Mouse (Mus musculus): ENCODE results near the gene Il15. TPM values are rescaled to one million over a fixed set of nuclear protein-coding genes. Genes with fewer than 3 reads are reported as not detected.

The Il15 gene
- polyA plus RNA-seq (2015; fragmentation: Nextera tagmentation; extraction: Ambion mirVana), result 0.68 and 1.00 TPM in 2 replicates

DNA sequence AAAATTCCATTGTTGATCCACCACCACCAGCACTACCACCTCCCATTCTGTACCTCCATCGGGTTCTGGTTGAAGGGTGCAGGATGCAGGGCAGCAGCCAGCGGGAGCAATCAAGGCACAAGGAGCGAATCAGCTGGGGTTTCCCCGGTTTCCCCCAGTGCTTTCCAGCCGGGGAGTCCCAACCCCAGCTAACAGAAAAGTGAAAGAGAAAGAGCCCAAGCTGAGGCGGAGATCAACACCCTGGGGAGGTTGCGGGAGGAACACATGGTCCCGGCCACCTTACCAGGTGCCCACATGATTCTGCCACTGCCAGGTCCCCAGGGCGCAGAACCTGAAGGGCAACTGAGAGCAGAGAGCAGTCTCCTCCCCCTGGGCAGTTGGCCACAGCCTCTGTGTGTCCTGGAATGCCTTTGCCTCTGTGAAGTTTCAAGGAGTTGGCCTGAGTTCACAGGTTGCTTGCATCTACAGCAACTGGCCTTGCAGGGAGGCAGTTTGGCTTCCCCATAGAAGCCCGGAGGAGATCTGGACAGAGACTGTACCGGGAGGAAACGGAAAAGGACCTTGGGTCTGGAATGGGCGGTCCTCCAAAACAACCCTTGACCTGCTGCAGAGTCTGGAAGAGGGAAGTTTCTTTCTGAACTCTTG is at the start of gene Il15:
Gene Il15 (minus strand): TSS at position 537 of the 645 bp plus-strand sequence.
- peaks cover 17% of the 10 kb centered on the region for H3K4me1 ChIP-seq (replicated peaks)
- peak within 1 kb of the TSS; percentile 58 for H3K4me2 ChIP-seq
- peak; percentile 57; the same call in 1 of the 2 replicates for ATAC-seq (ENCODE audit: low FRiP score)
- no peaks in the 10 kb centered on the region for H3K9me3 ChIP-seq
- peak within 1 kb of the TSS; percentile 35; the same call in 1 of the 2 replicates for H3K9ac ChIP-seq
- no peaks in the 10 kb centered on the region for H3K36me3 ChIP-seq
- no peak within 1 kb of the TSS for H3K27ac ChIP-seq
- H3K4me3 ChIP-seq, result peak within 1 kb of the TSS; percentile 38
- 13% methylated on average over 13 of the region's 13 CpGs for WGBS
- H3K27me3 ChIP-seq, result peaks cover 11% of the 10 kb centered on the region; the same call in 1 of the 2 replicates

DNA sequence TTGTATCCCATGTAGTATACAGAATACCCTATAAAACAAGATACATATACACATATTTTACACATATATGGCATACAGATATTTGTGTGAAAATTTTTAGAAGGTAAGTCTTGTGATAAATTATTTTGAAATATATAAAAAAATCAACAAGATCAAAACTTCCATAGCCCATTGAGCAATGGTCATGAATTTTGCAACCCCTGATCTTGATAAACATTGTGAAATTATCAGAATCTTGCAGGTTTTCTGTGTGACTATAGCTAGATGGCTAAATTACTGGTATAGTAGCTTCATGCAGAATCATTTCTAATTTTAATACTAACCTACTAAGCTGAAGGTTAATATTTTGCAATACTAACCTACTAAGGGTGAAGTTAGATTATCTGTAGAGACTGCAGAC is 41.9 kb upstream of the Il15 start:
- H3K4me2 ChIP-seq, result no peak overlapping the region
- no peaks in the 10 kb centered on the region for H3K4me1 ChIP-seq (replicated peaks)
- H3K36me3 ChIP-seq, result no peaks in the 10 kb centered on the region
- ATAC-seq (ENCODE audit: low FRiP score), result no peak
- no peak overlapping the region for H3K27ac ChIP-seq
- H3K9me3 ChIP-seq, result no peaks in the 10 kb centered on the region
- H3K4me3 ChIP-seq, result no peak overlapping the region
- H3K9ac ChIP-seq, result no peak overlapping the region
- no peaks in the 10 kb centered on the region for H3K27me3 ChIP-seq

DNA sequence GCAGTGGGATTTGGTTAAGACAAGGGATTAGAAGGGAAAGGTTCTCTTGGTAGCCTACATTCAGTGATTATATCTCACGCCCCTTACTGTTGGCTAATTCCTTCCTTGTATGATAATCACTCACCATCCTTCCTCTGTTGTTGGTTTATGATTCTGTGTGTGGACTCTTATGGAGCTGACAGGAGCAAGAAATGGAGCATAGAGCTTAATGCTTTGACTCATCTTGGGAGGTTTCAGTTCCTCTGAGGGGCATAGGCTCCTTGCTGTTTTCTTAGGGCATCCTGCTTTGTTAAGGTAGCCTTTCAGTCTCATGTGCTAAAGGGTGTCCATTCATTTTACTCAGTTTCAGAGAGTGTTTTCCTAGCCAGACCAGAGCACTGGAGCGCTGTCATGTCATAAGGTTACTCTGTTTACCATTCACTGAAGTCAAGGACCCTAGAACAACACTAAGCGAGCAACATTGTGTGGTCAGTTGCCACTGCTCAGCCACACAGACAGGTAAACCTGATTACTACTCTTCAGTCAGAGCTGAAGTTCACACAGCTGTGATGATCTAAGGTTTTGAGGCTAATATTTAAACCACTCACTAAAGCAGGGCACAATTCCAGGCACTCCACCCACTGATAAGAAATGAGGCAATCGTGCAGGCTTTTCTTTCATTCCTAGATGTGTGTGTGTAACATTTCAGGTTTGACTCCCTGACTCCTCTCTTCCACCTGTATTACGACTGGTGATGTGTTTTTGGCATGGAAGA is 13.7 kb upstream of the Il15 start:
- 89% methylated on average over 5 of the region's 5 CpGs for WGBS
- no peak for ATAC-seq (ENCODE audit: low FRiP score)

DNA sequence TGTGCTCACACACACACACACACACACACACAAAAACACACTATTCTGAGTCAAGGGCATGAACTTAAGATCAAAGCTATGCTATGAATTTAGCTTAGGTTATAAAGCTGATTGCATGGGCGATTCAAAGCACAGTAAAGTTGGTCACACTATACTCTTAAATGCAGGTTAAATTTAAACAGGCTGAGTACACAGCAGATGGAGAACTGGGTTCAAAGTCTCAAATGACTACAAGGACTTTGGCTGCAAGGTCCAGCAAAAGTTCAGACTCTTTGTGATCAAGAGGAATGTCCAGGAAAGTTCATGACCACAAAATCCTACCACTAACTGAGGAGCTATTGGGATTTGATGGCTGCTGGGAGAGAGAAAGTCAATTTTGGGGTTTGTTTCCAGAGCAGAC is 12.5 kb upstream of the Il15 start:
- H3K36me3 ChIP-seq, result no peaks in the 10 kb centered on the region
- no peaks in the 10 kb centered on the region for H3K27me3 ChIP-seq
- H3K27ac ChIP-seq, result no peak overlapping the region
- ATAC-seq (ENCODE audit: low FRiP score), result no peak
- no peak overlapping the region for H3K4me3 ChIP-seq
- 80% methylated on average over 1 of the region's 1 CpGs for WGBS
- no peak overlapping the region for H3K9ac ChIP-seq
- no peaks in the 10 kb centered on the region for H3K9me3 ChIP-seq
- H3K4me2 ChIP-seq, result no peak overlapping the region
- no peaks in the 10 kb centered on the region for H3K4me1 ChIP-seq (replicated peaks)

More for the DNA sequence above, 13.7 kb upstream of the Il15 start:
- H3K4me1 ChIP-seq (replicated peaks), result no peaks in the 10 kb centered on the region
- no peak overlapping the region for H3K4me2 ChIP-seq
- H3K36me3 ChIP-seq, result no peaks in the 10 kb centered on the region
- H3K9ac ChIP-seq, result no peak overlapping the region
- H3K27me3 ChIP-seq, result no peaks in the 10 kb centered on the region
- no peak overlapping the region for H3K4me3 ChIP-seq
- H3K27ac ChIP-seq, result no peak overlapping the region
- H3K9me3 ChIP-seq, result no peaks in the 10 kb centered on the region

DNA sequence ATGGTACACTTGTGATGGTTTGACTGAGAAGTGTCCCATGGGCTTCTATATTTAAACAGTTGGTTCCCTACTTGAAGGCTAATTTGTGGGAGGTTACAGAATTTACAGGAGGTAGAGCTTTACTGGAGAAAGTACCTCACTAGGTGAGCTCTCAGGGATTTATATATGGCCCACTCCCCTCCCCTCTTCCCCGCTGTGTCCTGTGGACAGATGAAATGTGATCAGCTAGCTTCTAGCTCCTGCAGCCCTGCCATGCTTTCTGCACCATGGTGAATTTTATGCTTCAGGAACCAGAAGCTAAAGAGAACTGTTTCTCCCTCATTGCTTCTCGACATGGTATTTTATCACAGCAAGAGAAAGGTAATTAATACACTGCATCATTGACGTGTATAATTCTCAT is 7.1 kb upstream of the Il15 start:
- no peak overlapping the region for H3K9ac ChIP-seq
- H3K27me3 ChIP-seq, result no peaks in the 10 kb centered on the region

DNA sequence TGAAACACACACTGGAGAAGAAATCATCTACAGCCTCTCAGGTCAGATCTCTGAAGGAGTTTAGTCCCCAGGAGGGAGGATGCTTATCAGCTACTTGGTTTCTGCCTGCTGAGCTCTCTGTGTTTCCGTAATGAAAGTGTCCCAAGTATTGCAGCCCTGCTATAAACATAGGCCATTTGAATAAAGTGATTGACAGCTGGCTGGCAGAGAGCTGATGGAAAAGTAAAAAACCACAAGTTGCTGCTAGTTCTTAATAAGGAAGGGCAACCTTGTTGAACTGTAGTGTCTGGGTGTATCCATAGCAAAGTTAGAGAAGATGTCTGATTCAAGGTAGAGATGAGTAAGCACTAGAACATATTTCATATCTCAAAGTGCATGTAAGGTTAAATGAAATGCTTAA is 4.0 kb upstream of the Il15 start:
- Histone ChIP-seq H3K4me2 (no peak overlapping the region), H3K27me3 (peaks cover 5% of the 10 kb centered on the region; the same call in 1 of the 2 replicates), H3K36me3 (no peaks in the 10 kb centered on the region), H3K4me3 (no peak overlapping the region), H3K27ac (no peak overlapping the region), H3K9me3 (no peaks in the 10 kb centered on the region), H3K4me1 (replicated peaks) (peaks cover 11% of the 10 kb centered on the region), H3K9ac (no peak overlapping the region)
- ATAC-seq (ENCODE audit: low FRiP score), result no peak
- WGBS, result 54% methylated on average over 1 of the region's 1 CpGs

More for the DNA sequence above, 7.1 kb upstream of the Il15 start:
- WGBS, result 63% methylated on average over 3 of the region's 3 CpGs
- Histone ChIP-seq H3K4me3 (no peak overlapping the region), H3K4me2 (no peak overlapping the region), H3K27ac (no peak overlapping the region), H3K4me1 (replicated peaks) (no peaks in the 10 kb centered on the region), H3K36me3 (no peaks in the 10 kb centered on the region), H3K9me3 (no peaks in the 10 kb centered on the region)
- ATAC-seq (ENCODE audit: low FRiP score), result no peak

DNA sequence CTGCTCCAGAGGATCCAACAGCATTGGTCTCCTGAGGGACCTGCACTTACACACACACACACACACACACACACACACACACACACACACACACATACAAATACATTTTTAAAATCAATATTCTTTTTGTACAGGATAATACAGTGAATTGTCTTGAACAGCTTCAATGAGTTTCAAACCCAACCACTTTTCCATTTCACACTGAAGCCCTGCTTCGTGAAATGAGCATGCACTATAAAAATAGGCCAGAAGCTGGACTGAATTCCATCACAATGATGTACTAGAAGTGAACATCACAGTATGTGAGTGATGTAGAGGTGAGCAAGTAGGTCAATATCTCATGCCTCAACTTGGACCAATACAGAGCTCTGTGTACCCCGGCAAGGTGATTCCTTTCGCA is 1.0 kb upstream of the Il15 start:
- no peak for ATAC-seq (ENCODE audit: low FRiP score)
- Histone ChIP-seq H3K27ac (no peak overlapping the region), H3K36me3 (no peaks in the 10 kb centered on the region), H3K9me3 (no peaks in the 10 kb centered on the region), H3K4me2 (no peak overlapping the region), H3K9ac (no peak overlapping the region), H3K4me1 (replicated peaks) (peaks cover 17% of the 10 kb centered on the region), H3K27me3 (peaks cover 11% of the 10 kb centered on the region; the same call in 1 of the 2 replicates), H3K4me3 (no peak overlapping the region)
- 98% methylated on average over 3 of the region's 3 CpGs for WGBS

DNA sequence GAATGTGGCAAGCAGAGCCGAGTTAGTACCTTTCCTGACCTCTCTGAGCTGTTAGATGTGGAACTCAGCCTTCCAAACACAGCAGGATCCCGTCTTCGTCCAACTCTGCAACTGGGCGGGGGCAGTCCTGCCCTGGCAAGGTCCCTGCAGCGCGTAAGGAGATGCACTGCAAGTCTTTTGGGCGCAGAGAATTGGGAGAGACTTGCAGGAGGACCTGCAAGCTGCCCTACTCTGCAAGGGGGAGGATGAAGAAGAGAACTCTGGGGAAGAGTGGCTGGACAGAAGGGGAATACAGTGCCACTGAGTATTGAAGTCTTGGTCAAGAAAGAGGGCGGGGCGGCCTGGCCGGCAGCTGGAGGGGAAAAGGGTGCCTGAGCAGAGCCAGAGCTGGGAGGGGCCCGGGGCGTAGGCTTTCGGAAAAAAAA is 749 bp downstream of the Il15 start:
- Histone ChIP-seq H3K36me3 (no peaks in the 10 kb centered on the region), H3K4me2 (peak overlapping the region; percentile 58), H3K27me3 (peaks cover 11% of the 10 kb centered on the region; the same call in 1 of the 2 replicates), H3K9me3 (no peaks in the 10 kb centered on the region), H3K4me1 (replicated peaks) (peaks cover 17% of the 10 kb centered on the region), H3K27ac (no peak overlapping the region), H3K4me3 (peak overlapping the region; percentile 38), H3K9ac (peak overlapping the region; percentile 35; the same call in 1 of the 2 replicates)
- ATAC-seq (ENCODE audit: low FRiP score), result no peak
- 1% methylated on average over 13 of the region's 13 CpGs for WGBS

DNA sequence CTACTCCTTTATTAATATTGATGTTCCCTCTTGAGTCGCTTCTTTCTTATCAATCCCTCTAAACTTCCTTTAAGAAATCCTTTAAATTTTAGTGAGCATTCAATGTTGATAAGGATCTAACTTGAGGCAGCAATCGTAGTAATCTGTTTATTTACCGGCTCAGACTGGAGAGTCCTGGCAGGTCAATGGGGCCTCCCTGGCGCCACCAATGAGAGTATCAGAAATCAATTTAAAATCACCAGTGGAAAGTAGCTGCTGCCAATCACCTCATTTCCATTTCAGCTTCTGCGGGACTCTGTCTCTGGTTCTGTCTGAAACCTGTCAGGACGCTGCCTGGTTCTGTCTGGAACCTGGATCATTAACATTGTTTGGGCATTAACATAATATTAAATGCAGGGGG is 1.5 kb downstream of the Il15 start:
- Histone ChIP-seq H3K27ac (no peak overlapping the region), H3K4me3 (no peak overlapping the region; the same call in 1 of the 2 replicates), H3K36me3 (no peaks in the 10 kb centered on the region), H3K4me1 (replicated peaks) (peaks cover 17% of the 10 kb centered on the region), H3K9ac (no peak overlapping the region), H3K4me2 (peak overlapping the region; percentile 58), H3K9me3 (no peaks in the 10 kb centered on the region), H3K27me3 (peaks cover 11% of the 10 kb centered on the region; the same call in 1 of the 2 replicates)
- WGBS, result 48% methylated on average over 6 of the region's 6 CpGs
- no peak for ATAC-seq (ENCODE audit: low FRiP score)

DNA sequence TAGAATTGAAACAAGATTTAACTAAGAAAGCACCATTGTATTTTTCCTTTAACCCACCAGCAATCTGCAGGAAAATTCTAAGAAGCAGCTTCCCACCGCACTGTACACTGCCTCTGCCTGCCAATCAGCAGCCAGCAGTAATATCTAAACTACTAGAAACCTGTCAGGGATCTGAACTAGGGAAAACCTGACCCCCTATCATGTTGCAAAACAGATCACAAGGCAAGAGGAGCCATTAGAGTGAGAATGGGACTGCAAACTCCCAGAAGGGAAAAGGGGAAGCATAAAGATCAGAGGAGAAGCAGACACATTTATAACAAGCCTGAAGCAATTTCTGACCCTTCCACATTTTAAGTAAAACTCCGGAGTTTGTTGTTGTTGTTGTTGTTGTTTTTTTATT is 2.0 kb downstream of the Il15 start:
- ATAC-seq (ENCODE audit: low FRiP score), result no peak
- Histone ChIP-seq H3K27ac (no peak overlapping the region), H3K4me3 (no peak overlapping the region), H3K27me3 (peaks cover 11% of the 10 kb centered on the region; the same call in 1 of the 2 replicates), H3K9ac (no peak overlapping the region), H3K4me1 (replicated peaks) (peaks cover 17% of the 10 kb centered on the region), H3K4me2 (no peak overlapping the region), H3K9me3 (no peaks in the 10 kb centered on the region), H3K36me3 (no peaks in the 10 kb centered on the region)
- 70% methylated on average over 2 of the region's 2 CpGs for WGBS

DNA sequence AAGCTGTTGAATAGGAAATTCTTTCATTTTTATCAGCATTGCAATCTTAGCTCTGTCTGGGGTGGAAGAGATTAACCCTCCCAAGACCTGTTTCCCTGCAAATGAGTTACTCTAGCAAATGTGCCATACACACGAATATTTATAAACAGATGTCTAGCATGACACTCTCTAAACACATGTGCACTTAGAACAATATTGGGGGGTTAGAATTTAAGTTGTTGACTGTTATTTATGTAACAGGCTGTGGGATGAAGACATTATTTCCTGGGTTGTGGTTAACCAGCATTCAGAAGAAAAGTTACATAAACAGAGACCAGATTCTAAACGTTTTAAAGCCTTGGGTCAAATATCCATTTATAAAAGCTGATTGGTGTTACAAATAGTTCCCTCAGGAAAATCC is 2.6 kb downstream of the Il15 start:
- 49% methylated on average over 2 of the region's 2 CpGs for WGBS

DNA sequence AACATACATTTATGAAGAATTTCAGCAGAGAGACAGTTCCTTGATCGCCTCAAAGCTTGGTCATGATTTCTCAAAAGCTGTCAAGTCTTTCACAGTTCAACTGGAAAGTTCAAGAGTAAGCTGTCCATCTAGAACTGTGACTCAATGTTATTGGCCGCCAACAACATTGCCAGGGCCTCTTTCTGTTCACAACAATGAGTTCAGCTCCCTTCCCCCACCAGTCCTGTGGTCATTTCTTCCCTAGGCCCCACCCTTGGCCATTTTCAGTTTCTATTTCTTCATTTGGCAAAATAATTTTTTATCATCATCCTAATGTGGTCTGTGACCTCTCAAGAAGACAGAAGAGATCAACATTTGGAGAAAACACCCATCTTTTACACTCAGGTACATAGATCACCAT is 4.5 kb downstream of the Il15 start:
- no peaks in the 10 kb centered on the region for H3K9me3 ChIP-seq
- peaks cover 11% of the 10 kb centered on the region; the same call in 1 of the 2 replicates for H3K27me3 ChIP-seq
- H3K4me2 ChIP-seq, result no peak overlapping the region
- WGBS, result 90% methylated on average over 2 of the region's 2 CpGs
- H3K4me3 ChIP-seq, result no peak overlapping the region
- H3K4me1 ChIP-seq (replicated peaks), result peaks cover 17% of the 10 kb centered on the region
- no peaks in the 10 kb centered on the region for H3K36me3 ChIP-seq
- no peak for ATAC-seq (ENCODE audit: low FRiP score)
- H3K27ac ChIP-seq, result no peak overlapping the region
- H3K9ac ChIP-seq, result no peak overlapping the region

More for the DNA sequence above, 2.6 kb downstream of the Il15 start:
- peaks cover 17% of the 10 kb centered on the region for H3K4me1 ChIP-seq (replicated peaks)
- no peak overlapping the region for H3K9ac ChIP-seq
- no peaks in the 10 kb centered on the region for H3K9me3 ChIP-seq
- no peak overlapping the region for H3K4me2 ChIP-seq
- no peak for ATAC-seq (ENCODE audit: low FRiP score)
- no peak overlapping the region for H3K27ac ChIP-seq
- peaks cover 11% of the 10 kb centered on the region; the same call in 1 of the 2 replicates for H3K27me3 ChIP-seq
- H3K4me3 ChIP-seq, result no peak overlapping the region
- H3K36me3 ChIP-seq, result no peaks in the 10 kb centered on the region
